Mouse (Mus musculus): Measurements from ENCODE around the gene Ttll8. TPM values are rescaled to one million over a fixed set of nuclear protein-coding genes. Genes with fewer than 3 reads are reported as not detected.

The Ttll8 gene
- polyA plus RNA-seq, 1 experiment = not detected

GRCm38 (mm10) chr15:88855896-88856417 is 98.3 kb downstream of the Ttll8 start:
- TF ChIP-seq CTCF (IDR thresholded peaks at IDR 0.05; ENCODE audit: low read depth, low read length) = no peak
- no peak for TF ChIP-seq POLR2A (IDR thresholded peaks at IDR 0.05; ENCODE audit: borderline replicate concordance, low read depth, low read length)
- Histone ChIP-seq H3K27ac (ENCODE audit: insufficient read depth, low read depth, low read length) (no peak overlapping the region), H3K4me3 (ENCODE audit: insufficient read depth, low read length) (no peak overlapping the region), H3K4me1 (ENCODE audit: control insufficient read depth, insufficient read depth, low read length) (peaks cover 22% of the 10 kb centered on the region)

- no peak overlapping the region for H3K27ac ChIP-seq (ENCODE audit: insufficient read depth, low read depth, low read length)
- H3K4me1 ChIP-seq (ENCODE audit: control insufficient read depth, insufficient read depth, low read length) = peaks cover 20% of the 10 kb centered on the region
- no peak for TF ChIP-seq POLR2A (IDR thresholded peaks at IDR 0.05; ENCODE audit: borderline replicate concordance, low read depth, low read length)
- TF ChIP-seq CTCF (IDR thresholded peaks at IDR 0.05; ENCODE audit: low read depth, low read length) = no peak
- no peak overlapping the region for H3K4me3 ChIP-seq (ENCODE audit: insufficient read depth, low read length)
Measured at GRCm38 (mm10) chr15:88854969-88855830, 99.0 kb downstream of the Ttll8 start.

- Histone ChIP-seq H3K4me1 (ENCODE audit: control insufficient read depth, insufficient read depth, low read length) (peaks cover 20% of the 10 kb centered on the region), H3K4me3 (ENCODE audit: insufficient read depth, low read length) (no peak overlapping the region), H3K27ac (ENCODE audit: insufficient read depth, low read depth, low read length) (no peak overlapping the region)
- TF ChIP-seq POLR2A (IDR thresholded peaks at IDR 0.05; ENCODE audit: borderline replicate concordance, low read depth, low read length) (no peak), CTCF (IDR thresholded peaks at IDR 0.05; ENCODE audit: low read depth, low read length) (no peak)
Measured at GRCm38 (mm10) chr15:88854119-88854968, 99.9 kb downstream of the Ttll8 start.

DNA sequence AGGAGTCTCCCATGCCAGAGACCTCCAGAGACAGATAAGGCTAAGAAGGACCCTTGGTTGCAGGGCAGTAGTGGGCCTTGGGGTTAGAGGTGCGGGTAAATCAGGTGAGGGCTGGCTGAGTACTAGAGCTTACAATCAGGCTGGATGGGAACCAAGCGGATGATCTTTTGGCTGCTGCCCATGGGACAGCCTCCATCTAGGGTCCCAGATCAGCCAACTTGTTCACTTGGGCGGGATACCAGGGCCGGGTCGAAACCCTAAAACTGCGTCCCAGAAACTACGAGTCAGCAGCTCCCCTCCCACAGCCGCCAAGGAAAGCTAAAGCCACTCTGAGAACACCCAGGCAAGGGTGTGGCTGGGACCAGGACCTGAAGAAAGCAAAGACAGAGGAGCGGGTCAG is 101.1 kb downstream of the Ttll8 start:
- no peak overlapping the region for H3K27ac ChIP-seq (ENCODE audit: insufficient read depth, low read depth, low read length)
- no peak overlapping the region for H3K4me3 ChIP-seq (ENCODE audit: insufficient read depth, low read length)
- TF ChIP-seq POLR2A (IDR thresholded peaks at IDR 0.05; ENCODE audit: borderline replicate concordance, low read depth, low read length) = no peak
- TF ChIP-seq CTCF (IDR thresholded peaks at IDR 0.05; ENCODE audit: low read depth, low read length) = no peak
- peaks cover 20% of the 10 kb centered on the region for H3K4me1 ChIP-seq (ENCODE audit: control insufficient read depth, insufficient read depth, low read length)

- no peak overlapping the region for H3K4me3 ChIP-seq (ENCODE audit: insufficient read depth, low read length)
- H3K4me1 ChIP-seq (ENCODE audit: control insufficient read depth, insufficient read depth, low read length) = peaks cover 20% of the 10 kb centered on the region
- TF ChIP-seq CTCF (IDR thresholded peaks at IDR 0.05; ENCODE audit: low read depth, low read length) = no peak
- no peak for TF ChIP-seq POLR2A (IDR thresholded peaks at IDR 0.05; ENCODE audit: borderline replicate concordance, low read depth, low read length)
- H3K27ac ChIP-seq (ENCODE audit: insufficient read depth, low read depth, low read length) = no peak overlapping the region
Measured at GRCm38 (mm10) chr15:88851507-88852149, 102.6 kb downstream of the Ttll8 start.

GRCm38 (mm10) chr15:88851076-88851475 is 103.1 kb downstream of the Ttll8 start:
- H3K27ac ChIP-seq (ENCODE audit: insufficient read depth, low read depth, low read length) = no peak overlapping the region
- TF ChIP-seq POLR2A (IDR thresholded peaks at IDR 0.05; ENCODE audit: borderline replicate concordance, low read depth, low read length) = no peak
- no peak for TF ChIP-seq CTCF (IDR thresholded peaks at IDR 0.05; ENCODE audit: low read depth, low read length)
- H3K4me1 ChIP-seq (ENCODE audit: control insufficient read depth, insufficient read depth, low read length) = peaks cover 19% of the 10 kb centered on the region

DNA sequence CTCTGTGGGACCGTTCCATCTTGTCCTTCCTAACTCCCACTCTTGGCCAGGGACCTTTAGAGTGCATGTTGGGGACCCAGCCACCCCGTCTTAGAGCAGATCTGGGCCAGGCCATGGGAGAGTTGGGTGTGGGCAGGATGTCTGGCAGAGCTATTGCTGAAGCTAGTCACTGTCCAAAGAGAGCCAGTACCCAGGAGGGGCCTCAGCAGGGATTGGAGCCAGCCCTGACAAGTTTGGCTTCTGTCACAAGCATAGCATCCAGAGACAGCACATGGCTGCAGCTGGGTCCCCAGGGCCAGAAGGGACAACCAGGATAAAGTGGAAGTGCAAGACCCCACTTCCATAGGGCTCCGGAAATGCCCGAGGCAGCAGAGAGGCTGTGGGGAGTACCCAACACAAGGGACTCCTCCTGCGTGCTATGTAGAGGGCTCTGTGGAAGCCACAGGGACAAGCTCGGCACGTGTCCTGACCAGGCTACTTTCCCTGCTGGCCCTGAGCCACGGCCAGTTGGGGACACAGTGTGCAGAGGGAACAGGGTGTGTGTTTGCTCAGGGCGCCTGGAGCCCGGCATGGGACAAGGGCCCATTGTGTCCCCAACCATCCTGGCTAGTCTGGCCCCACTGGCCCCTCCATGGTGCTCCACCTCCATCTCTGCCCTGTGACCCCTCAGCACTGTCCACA is 103.9 kb downstream of the Ttll8 start:
- H3K4me1 ChIP-seq (ENCODE audit: control insufficient read depth, insufficient read depth, low read length) = peaks cover 12% of the 10 kb centered on the region
- TF ChIP-seq POLR2A (IDR thresholded peaks at IDR 0.05; ENCODE audit: borderline replicate concordance, low read depth, low read length) = no peak
- no peak overlapping the region for H3K4me3 ChIP-seq (ENCODE audit: insufficient read depth, low read length)
- H3K27ac ChIP-seq (ENCODE audit: insufficient read depth, low read depth, low read length) = no peak overlapping the region

More at GRCm38 (mm10) chr15:88851076-88851475, 103.1 kb downstream of the Ttll8 start:
- H3K4me3 ChIP-seq (ENCODE audit: insufficient read depth, low read length) = no peak overlapping the region

DNA sequence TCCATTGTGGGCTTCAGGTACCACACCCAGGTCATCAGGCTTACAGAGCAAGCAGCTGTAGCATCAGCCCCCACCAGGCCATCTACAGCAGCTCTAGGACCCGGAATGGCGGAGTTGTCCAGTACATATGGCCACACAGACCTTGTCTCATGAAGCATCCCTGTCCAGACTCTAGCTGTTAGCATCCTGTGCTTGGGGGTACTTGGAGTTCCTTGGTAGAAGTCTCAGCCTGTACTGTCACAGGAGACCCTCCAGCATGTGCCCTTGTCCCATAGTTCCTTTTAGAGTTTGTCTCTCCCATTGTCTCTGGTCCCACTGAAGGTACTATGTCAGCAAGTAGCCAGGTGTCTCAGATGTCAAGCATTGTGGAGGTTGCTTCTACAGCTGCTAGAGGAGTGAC is 104.6 kb downstream of the Ttll8 start:
- peaks cover 6% of the 10 kb centered on the region for H3K4me1 ChIP-seq (ENCODE audit: control insufficient read depth, insufficient read depth, low read length)
- no peak overlapping the region for H3K4me3 ChIP-seq (ENCODE audit: insufficient read depth, low read length)
- H3K27ac ChIP-seq (ENCODE audit: insufficient read depth, low read depth, low read length) = no peak overlapping the region
- TF ChIP-seq POLR2A (IDR thresholded peaks at IDR 0.05; ENCODE audit: borderline replicate concordance, low read depth, low read length) (no peak), CTCF (IDR thresholded peaks at IDR 0.05; ENCODE audit: low read depth, low read length) (no peak)

- Histone ChIP-seq H3K4me1 (ENCODE audit: control insufficient read depth, insufficient read depth, low read length) (no peaks in the 10 kb centered on the region), H3K27ac (ENCODE audit: insufficient read depth, low read depth, low read length) (no peak overlapping the region), H3K4me3 (ENCODE audit: insufficient read depth, low read length) (no peak overlapping the region)
- TF ChIP-seq POLR2A (IDR thresholded peaks at IDR 0.05; ENCODE audit: borderline replicate concordance, low read depth, low read length) (no peak), CTCF (IDR thresholded peaks at IDR 0.05; ENCODE audit: low read depth, low read length) (no peak)
Measured at GRCm38 (mm10) chr15:88848661-88849060, 105.6 kb downstream of the Ttll8 start.
